Mouse (Mus musculus): ENCODE results near the gene Rps8. TPM values are rescaled to one million over a fixed set of nuclear protein-coding genes. Genes with fewer than 3 reads are reported as not detected.

Gene Rps8
- polyA plus RNA-seq, 1 experiment = 698 TPM

DNA sequence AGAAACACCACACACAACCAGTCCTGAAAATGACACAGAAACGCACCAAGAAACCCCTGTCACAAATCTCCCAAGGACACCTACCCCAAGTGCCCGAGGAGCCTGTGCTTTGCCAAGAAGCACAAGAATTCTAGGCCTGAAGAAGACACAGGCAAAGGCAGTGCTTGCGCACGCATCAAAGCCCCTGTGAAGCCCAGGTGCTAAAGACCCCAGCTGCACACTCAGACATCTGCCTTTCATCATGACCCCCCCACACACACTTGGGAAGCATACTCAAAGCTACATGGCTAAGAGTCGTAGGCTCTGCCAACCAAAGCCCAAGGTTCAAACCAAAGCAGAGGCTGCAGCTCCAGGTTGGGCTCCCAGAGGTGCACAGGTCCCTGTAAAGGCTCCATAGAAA, 40.5 kb downstream of the Rps8 start:
- TF ChIP-seq POLR2A (IDR thresholded peaks at IDR 0.05; ENCODE audit: control insufficient read depth, extremely low read depth, insufficient read depth, low read length, poor library complexity) (no peak), CTCF (IDR thresholded peaks at IDR 0.05; ENCODE audit: borderline replicate concordance, control insufficient read depth, extremely low read depth, insufficient read depth, low read length, poor library complexity) (no peak)
- 35% methylated on average over 5 of the region's 5 CpGs for WGBS
- peak; percentile 56 for DNase-seq

DNA sequence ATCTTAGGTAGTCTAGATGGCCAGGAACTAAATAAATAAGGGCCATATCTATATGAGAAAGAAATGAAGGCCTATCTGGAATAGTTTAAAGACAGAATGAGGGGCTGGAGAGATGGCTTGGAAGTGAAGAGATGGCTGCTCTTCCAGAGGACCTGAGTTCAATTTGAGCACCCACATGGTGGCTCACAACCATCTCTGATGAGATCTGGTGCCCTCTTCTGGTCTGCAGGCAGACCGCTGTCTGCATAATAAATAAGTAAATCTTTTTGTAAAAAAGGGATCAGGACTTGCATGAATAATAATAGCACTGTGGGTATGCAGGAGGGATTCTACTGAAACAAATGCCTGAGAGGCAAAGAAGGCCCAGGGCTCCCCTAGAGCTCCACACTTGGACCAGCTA, 42.8 kb downstream of the Rps8 start:
- Histone ChIP-seq H3K4me3 (ENCODE audit: control insufficient read depth, insufficient read depth, low read length) (no peak overlapping the region), H3K27ac (ENCODE audit: control insufficient read depth, insufficient read depth, low read length) (no peak overlapping the region), H3K27me3 (ENCODE audit: control insufficient read depth, insufficient read depth, low read length) (no peaks in the 10 kb centered on the region), H3K4me1 (replicated peaks; ENCODE audit: control insufficient read depth, insufficient read depth, low read length) (peaks cover 11% of the 10 kb centered on the region), H3K36me3 (ENCODE audit: control insufficient read depth, insufficient read depth, low read length) (no peaks in the 10 kb centered on the region)
- WGBS = 100% methylated on average over 1 of the region's 1 CpGs
- DNase-seq = no peak
- TF ChIP-seq POLR2A (IDR thresholded peaks at IDR 0.05; ENCODE audit: control insufficient read depth, extremely low read depth, insufficient read depth, low read length, poor library complexity) (no peak), CTCF (IDR thresholded peaks at IDR 0.05; ENCODE audit: borderline replicate concordance, control insufficient read depth, extremely low read depth, insufficient read depth, low read length, poor library complexity) (no peak)

More for the DNA sequence above, 40.5 kb downstream of the Rps8 start:
- no peaks in the 10 kb centered on the region for H3K36me3 ChIP-seq (ENCODE audit: control insufficient read depth, insufficient read depth, low read length)
- H3K4me3 ChIP-seq (ENCODE audit: control insufficient read depth, insufficient read depth, low read length) = no peak overlapping the region
- H3K27ac ChIP-seq (ENCODE audit: control insufficient read depth, insufficient read depth, low read length) = no peak overlapping the region
- no peaks in the 10 kb centered on the region for H3K27me3 ChIP-seq (ENCODE audit: control insufficient read depth, insufficient read depth, low read length)
- peaks cover 10% of the 10 kb centered on the region for H3K4me1 ChIP-seq (replicated peaks; ENCODE audit: control insufficient read depth, insufficient read depth, low read length)

DNA sequence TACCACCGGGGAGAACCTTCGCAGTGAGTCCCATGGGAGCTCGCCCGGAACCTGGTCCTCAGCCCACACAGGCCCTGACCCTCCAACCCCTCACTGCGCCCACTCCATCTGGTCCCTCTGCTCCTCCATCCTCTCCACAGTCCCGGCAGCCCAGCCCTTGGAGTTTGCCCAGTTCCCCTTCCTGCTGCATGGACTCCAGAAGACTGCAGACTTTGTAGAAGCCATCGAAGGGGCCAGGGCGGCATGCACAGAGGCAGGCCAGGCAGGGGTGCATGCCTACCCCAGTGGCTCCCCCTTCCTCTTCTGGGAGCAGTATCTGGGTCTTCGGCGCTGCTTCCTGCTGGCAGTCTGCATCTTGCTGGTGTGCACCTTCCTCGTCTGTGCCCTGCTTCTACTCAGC, 45.1 kb downstream of the Rps8 start:
- 83% methylated on average over 11 of the region's 11 CpGs for WGBS
- Histone ChIP-seq H3K36me3 (ENCODE audit: control insufficient read depth, insufficient read depth, low read length) (no peaks in the 10 kb centered on the region), H3K4me3 (ENCODE audit: control insufficient read depth, insufficient read depth, low read length) (no peak overlapping the region), H3K4me1 (replicated peaks; ENCODE audit: control insufficient read depth, insufficient read depth, low read length) (peaks cover 11% of the 10 kb centered on the region), H3K27ac (ENCODE audit: control insufficient read depth, insufficient read depth, low read length) (no peak overlapping the region), H3K27me3 (ENCODE audit: control insufficient read depth, insufficient read depth, low read length) (no peaks in the 10 kb centered on the region)
- DNase-seq = no peak
- TF ChIP-seq POLR2A (IDR thresholded peaks at IDR 0.05; ENCODE audit: control insufficient read depth, extremely low read depth, insufficient read depth, low read length, poor library complexity) = no peak
- no peak for TF ChIP-seq CTCF (IDR thresholded peaks at IDR 0.05; ENCODE audit: borderline replicate concordance, control insufficient read depth, extremely low read depth, insufficient read depth, low read length, poor library complexity)

DNA sequence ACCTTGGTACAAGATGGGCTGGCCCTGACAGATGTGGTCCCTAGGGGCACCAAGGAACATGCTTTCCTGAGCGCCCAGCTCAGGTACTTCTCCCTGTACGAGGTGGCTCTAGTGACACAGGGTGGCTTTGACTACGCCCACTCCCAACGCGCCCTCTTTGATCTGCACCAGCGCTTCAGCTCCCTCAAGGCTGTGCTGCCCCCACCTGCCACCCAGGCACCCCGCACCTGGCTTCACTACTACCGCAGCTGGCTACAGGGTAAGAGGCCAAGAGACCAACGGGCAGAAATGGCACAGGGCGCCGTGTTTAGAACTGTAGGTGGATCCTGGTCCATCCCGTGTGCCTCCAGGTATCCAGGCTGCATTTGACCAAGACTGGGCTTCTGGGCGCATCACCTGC, 45.8 kb downstream of the Rps8 start:
- TF ChIP-seq CTCF (IDR thresholded peaks at IDR 0.05; ENCODE audit: borderline replicate concordance, control insufficient read depth, extremely low read depth, insufficient read depth, low read length, poor library complexity) (no peak), POLR2A (IDR thresholded peaks at IDR 0.05; ENCODE audit: control insufficient read depth, extremely low read depth, insufficient read depth, low read length, poor library complexity) (no peak)
- H3K4me3 ChIP-seq (ENCODE audit: control insufficient read depth, insufficient read depth, low read length) = no peak overlapping the region
- H3K27ac ChIP-seq (ENCODE audit: control insufficient read depth, insufficient read depth, low read length) = no peak overlapping the region
- DNase-seq = no peak
- 74% methylated on average over 13 of the region's 13 CpGs for WGBS
- H3K4me1 ChIP-seq (replicated peaks; ENCODE audit: control insufficient read depth, insufficient read depth, low read length) = peaks cover 5% of the 10 kb centered on the region; the same call in 1 of the 2 replicates
- no peaks in the 10 kb centered on the region for H3K27me3 ChIP-seq (ENCODE audit: control insufficient read depth, insufficient read depth, low read length)
- no peaks in the 10 kb centered on the region for H3K36me3 ChIP-seq (ENCODE audit: control insufficient read depth, insufficient read depth, low read length)

DNA sequence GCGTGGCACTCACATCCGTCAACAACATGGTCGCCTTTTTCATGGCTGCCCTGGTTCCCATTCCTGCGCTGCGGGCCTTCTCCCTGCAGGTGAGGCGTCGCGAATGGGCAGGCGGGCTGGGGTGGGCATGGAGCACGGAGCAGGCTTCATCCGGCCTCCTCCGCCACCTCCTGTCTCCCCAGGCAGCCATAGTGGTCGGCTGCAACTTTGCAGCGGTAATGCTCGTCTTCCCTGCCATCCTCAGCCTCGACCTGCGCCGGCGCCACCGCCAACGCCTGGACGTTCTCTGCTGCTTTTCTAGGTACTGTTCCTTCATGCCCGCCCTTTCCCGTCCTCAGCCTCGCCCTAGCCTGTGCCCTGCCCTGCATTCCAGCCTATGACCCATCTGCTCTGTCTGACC, 46.7 kb downstream of the Rps8 start:
- no peaks in the 10 kb centered on the region for H3K27me3 ChIP-seq (ENCODE audit: control insufficient read depth, insufficient read depth, low read length)
- no peak for TF ChIP-seq POLR2A (IDR thresholded peaks at IDR 0.05; ENCODE audit: control insufficient read depth, extremely low read depth, insufficient read depth, low read length, poor library complexity)
- TF ChIP-seq CTCF (IDR thresholded peaks at IDR 0.05; ENCODE audit: borderline replicate concordance, control insufficient read depth, extremely low read depth, insufficient read depth, low read length, poor library complexity) = no peak
- WGBS = 96% methylated on average over 25 of the region's 25 CpGs
- H3K4me3 ChIP-seq (ENCODE audit: control insufficient read depth, insufficient read depth, low read length) = no peak overlapping the region
- H3K27ac ChIP-seq (ENCODE audit: control insufficient read depth, insufficient read depth, low read length) = no peak overlapping the region
- DNase-seq = no peak
- peaks cover 5% of the 10 kb centered on the region; the same call in 1 of the 2 replicates for H3K4me1 ChIP-seq (replicated peaks; ENCODE audit: control insufficient read depth, insufficient read depth, low read length)
- H3K36me3 ChIP-seq (ENCODE audit: control insufficient read depth, insufficient read depth, low read length) = no peaks in the 10 kb centered on the region

DNA sequence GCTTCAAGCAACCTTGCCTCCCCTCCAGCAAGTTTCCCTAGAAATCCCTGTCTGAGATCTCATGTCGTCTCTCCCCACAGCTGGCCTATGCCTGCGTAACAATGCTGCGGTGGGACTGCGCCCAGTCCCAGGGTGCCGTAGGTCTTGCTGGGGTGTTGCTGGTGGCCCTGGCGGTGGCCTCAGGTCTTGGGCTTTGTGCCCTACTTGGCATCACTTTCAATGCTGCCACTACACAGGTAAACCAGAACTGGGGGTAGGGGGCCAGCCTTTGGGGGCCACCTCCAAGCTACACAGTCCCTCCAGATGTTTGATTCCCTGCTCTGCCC, 47.6 kb downstream of the Rps8 start:
- Histone ChIP-seq H3K4me1 (replicated peaks; ENCODE audit: control insufficient read depth, insufficient read depth, low read length) (peaks cover 5% of the 10 kb centered on the region; the same call in 1 of the 2 replicates), H3K36me3 (ENCODE audit: control insufficient read depth, insufficient read depth, low read length) (no peaks in the 10 kb centered on the region), H3K27me3 (ENCODE audit: control insufficient read depth, insufficient read depth, low read length) (no peaks in the 10 kb centered on the region), H3K4me3 (ENCODE audit: control insufficient read depth, insufficient read depth, low read length) (no peak overlapping the region), H3K27ac (ENCODE audit: control insufficient read depth, insufficient read depth, low read length) (no peak overlapping the region)
- 96% methylated on average over 6 of the region's 6 CpGs for WGBS
- no peak for DNase-seq
- TF ChIP-seq POLR2A (IDR thresholded peaks at IDR 0.05; ENCODE audit: control insufficient read depth, extremely low read depth, insufficient read depth, low read length, poor library complexity) = no peak
- no peak for TF ChIP-seq CTCF (IDR thresholded peaks at IDR 0.05; ENCODE audit: borderline replicate concordance, control insufficient read depth, extremely low read depth, insufficient read depth, low read length, poor library complexity)

Data from thymus, adult 2 months (tissue).